Mouse (Mus musculus) left cerebral cortex, postnatal 4 days (tissue): ENCODE data around the gene Pcca. TPM values are rescaled to one million over a fixed set of nuclear protein-coding genes. Genes with fewer than 3 reads are reported as not detected.

ENCODE experiments used
- DNase-seq: peaks from one replicate; pipeline ENCODE4 v3.0.0-alpha.2; 2022
- intact Hi-C: fragments of 180-260 bp; cut with DNase I; formaldehyde crosslinking; loops from one replicate; pipeline ENCODE4 v1.15.1; 2025
- total RNA-seq, 2 experiments: library from RNA; stranded (reverse); gene quantifications; 2 replicates each; pipeline ENCODE4 v1.2.3; 2021

Pcca gene
- total RNA-seq, 2 experiments from 2014 or later, result 26.1 to 29.5 TPM

- DNase-seq, result no peak
- intact Hi-C loops, result no loop called here
Measured at GRCm38 (mm10) chr14:122637798-122638555, 103.9 kb downstream of the Pcca start.

- DNase-seq, result no peak
- intact Hi-C loops, result no loop called here
Measured at GRCm38 (mm10) chr14:122639168-122639720, 105.1 kb downstream of the Pcca start.

GRCm38 (mm10) chr14:122642432-122642831 is 108.3 kb downstream of the Pcca start:
- intact Hi-C loops, result loop anchor here (10.0 kb wide), 1 partner anchor 418 kb away; no protein-coding TSS in a partner anchor
- DNase-seq, result no peak

GRCm38 (mm10) chr14:122648214-122648613 is 114.1 kb downstream of the Pcca start:
- no peak for DNase-seq
- intact Hi-C loops, result loop anchor here (10.0 kb wide), 1 partner anchor 423 kb away; no protein-coding TSS in a partner anchor

DNA sequence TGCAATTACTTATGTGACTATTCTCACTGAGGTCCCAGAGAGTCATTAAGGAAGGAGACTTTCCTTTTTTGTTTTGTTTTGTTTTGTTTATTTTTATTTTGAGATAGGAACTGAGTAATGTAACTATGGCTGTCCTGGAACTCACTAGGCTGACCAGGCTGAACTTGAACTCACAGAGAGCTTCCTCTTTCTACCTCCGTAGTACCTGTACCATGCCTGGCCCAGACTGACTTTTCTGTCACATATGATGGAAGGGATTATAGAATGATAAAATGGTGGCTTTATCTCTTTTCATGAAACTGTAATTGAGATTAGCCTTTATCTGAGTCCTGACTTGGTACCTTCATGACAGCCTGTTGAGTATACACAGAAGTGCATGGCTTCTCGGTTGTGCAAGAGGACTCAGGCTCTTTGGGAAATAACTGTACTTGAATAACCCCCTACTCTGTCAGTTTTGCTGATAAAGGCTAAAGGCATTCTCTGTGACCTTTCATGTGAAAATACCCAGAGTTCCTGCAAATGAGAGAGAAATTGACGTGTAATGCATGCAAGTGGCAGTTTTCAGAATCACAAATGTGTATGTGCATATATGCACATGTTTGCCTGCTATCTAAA is 115.3 kb downstream of the Pcca start:
- intact Hi-C loops, result loop anchor here (10.0 kb wide), 1 partner anchor 425 kb away; no protein-coding TSS in a partner anchor
- no peak for DNase-seq

DNA sequence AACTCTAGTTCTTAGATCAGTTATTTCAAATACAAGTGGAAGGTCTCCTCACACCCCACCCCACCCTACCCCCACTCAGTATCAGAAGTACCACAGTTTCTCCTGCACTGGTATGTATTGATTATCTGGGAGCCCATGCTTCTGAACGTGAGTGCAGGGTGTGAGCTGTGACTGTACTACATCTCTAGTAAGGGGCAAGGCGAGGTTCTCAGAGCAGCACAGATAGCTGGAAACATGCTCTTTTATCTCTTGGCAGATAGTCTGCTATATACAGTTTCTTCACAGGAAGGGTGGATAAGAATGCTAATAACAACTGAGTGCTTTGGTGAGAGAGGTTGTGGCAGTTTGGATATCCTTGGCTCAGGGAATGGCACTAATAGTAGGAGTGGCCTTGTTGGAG is 117.6 kb downstream of the Pcca start:
- no peak for DNase-seq
- intact Hi-C loops, result no loop called here

- intact Hi-C loops, result no loop called here
- no peak for DNase-seq
Measured at GRCm38 (mm10) chr14:122675661-122676060, 141.5 kb downstream of the Pcca start.

GRCm38 (mm10) chr14:122683645-122684044 is 149.5 kb downstream of the Pcca start:
- intact Hi-C loops, result no loop called here

DNA sequence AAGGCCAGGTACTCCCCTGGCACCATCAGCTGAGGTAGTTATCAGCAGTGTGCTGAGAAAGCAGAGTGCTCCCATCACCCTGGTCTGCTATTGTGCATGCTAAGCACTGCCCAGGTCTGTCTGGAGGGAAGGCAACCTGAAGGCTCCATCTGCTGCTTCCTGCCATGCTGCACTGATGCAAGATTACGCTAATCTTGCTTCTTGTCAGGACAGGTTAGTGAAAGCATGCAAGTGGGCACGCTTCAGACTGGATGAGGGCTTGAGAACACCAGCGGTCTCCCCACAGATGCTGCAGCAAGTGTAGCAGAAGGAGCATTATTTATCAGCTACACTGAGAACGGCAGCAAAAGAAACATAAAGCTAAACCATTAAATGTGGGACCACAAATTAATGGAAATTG is 150.1 kb downstream of the Pcca start:
- intact Hi-C loops, result no loop called here
- DNase-seq, result peak; percentile 52

More at GRCm38 (mm10) chr14:122683645-122684044, 149.5 kb downstream of the Pcca start:
- DNase-seq, result no peak

DNA sequence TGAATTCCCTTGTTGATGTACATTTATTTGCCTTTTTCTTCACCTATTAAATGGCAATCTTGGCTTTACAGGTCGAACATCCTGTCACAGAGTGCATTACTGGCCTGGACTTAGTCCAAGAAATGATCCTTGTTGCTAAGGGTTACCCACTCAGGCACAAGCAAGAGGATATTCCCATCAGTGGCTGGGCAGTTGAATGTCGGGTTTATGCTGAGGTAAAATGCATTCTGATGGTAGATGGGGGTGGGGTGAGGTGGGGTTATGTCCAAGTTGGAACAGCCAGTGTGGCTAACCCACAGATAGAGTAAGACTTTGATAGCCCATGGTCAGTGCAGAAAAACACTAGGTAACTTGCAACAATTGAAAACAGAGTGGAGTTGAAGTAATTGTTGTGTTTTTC is 150.7 kb downstream of the Pcca start:
- intact Hi-C loops, result no loop called here
- DNase-seq, result peak; percentile 35

GRCm38 (mm10) chr14:122687398-122687797 is 153.3 kb downstream of the Pcca start:
- peak; percentile 9 for DNase-seq
- intact Hi-C loops, result no loop called here

GRCm38 (mm10) chr14:122688378-122688777 is 154.3 kb downstream of the Pcca start:
- no peak for DNase-seq
- intact Hi-C loops, result no loop called here

DNA sequence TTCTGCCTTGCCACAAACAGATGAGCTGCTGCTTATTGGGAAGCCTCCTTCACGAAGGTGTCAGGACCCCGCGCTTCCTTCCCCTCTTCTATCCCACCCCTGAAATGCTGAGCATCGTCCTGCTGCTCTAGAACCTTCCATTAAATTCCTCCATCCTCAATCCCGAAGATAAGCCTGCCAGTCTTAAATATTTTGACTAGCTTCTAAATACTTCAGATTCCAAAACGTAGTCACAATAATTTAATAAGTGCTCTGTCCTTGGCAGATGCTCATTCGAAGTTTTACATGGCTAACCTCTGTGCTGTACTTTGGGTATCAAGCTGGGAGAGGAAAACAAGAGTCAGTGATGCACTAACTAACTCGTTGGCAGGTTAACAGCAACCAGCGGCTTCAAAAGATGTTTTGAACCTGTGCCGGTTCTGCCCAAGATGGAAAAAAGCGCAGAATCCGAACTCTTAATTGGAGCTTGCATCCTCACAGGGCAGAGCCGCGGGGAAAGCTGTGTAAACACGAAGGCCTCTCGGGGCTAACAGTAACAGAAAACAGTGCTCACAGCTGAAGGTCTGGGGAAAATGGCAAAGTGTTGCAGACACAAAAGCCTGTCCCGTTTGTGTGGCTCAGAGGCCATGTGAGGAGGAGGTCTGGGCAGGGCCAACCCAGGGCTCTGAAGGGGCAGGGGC is 155.2 kb downstream of the Pcca start:
- DNase-seq, result no peak
- intact Hi-C loops, result no loop called here

- DNase-seq, result no peak
- intact Hi-C loops, result no loop called here
Measured at GRCm38 (mm10) chr14:122691555-122691954, 157.4 kb downstream of the Pcca start.

DNA sequence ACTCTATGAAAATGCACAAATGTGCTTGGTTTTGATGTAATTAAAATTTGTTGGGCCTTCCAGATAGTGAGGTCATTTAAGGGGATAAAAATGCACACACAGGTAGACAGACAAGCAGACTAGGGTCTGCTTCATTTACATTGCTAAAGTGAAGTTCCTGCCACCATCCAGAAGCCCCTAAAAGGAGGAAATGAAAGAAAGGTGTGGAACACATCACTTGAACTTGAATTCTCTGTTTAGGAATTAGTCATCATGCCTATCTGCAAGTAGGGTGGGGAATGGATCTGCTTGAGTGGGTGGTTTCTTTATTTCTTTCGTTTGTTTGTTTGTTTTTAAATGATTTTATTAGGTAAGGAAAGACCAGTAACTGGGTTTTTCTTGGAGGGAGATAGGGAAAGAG is 166.2 kb downstream of the Pcca start:
- intact Hi-C loops, result no loop called here
- DNase-seq, result no peak

DNA sequence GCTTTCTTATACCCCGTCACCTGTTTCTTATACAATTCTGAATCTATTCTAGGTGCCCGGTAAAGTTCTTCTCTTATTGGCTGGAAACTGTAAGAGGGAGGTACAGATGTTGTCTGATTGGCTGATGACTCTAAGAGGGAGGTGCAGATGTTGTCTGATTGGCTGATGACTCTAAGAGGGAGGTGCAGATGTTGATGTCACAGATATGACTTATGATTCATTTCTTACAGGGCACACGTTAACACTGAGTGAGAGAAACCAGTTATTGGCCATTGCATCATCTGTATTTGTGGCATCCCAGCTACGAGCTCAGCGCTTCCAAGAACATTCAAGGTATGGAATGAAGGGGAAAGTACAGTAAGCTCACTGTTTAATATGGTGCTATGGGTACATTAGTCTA is 179.7 kb downstream of the Pcca start:
- intact Hi-C loops, result no loop called here

DNA sequence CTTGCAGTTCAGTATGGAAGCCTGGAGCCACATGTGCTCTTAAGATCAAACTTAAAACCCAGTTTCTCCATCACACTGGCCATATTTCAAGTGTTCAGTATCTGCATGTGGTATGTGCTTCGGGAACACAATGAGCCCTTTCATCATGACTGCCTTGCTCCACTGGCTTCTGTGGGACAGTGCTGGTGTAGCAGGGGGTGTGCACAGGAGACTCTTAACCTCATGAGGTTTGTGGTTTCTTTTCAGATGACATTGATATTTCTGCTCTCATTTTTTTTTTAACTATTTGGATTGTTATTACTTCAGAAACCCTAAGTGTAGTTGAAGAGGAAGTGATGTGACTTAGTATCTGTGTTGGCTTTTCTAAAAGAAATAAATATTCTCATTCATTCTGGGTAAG is 180.8 kb downstream of the Pcca start:
- intact Hi-C loops, result no loop called here
- DNase-seq, result no peak

More for the DNA sequence above, 179.7 kb downstream of the Pcca start:
- DNase-seq, result no peak

GRCm38 (mm10) chr14:122716057-122716456 is 181.9 kb downstream of the Pcca start:
- DNase-seq, result no peak
- intact Hi-C loops, result no loop called here

GRCm38 (mm10) chr14:122719496-122720080 is 185.5 kb downstream of the Pcca start:
- no peak for DNase-seq
- intact Hi-C loops, result no loop called here

GRCm38 (mm10) chr14:122720989-122721388 is 186.9 kb downstream of the Pcca start:
- intact Hi-C loops, result no loop called here
- peak; percentile 57 for DNase-seq

DNA sequence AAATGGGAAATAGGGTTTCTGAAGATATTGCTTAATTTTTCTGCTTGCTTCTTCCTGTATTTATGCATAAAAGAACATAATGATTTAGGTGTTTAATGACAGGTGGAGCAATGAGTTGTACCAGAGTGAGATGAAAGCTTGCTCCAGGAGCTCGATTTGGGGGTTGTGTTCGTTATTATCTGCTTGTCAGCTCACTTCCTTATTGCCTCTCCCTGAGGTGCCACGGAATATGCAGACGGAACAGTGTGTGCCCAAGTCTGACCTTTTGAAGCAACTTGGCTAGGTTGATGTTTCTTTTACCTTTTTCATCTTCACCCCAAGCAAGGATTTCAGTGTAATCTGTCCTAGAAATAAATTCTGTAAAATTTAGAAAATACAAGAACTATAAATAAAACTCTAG is 187.6 kb downstream of the Pcca start:
- intact Hi-C loops, result no loop called here

More for the DNA sequence above, 187.6 kb downstream of the Pcca start:
- DNase-seq, result no peak
